Mouse (Mus musculus) heart, adult 11 months (tissue): ENCODE data around the gene Fnbp1.
A peak's percentile ranks its signal among the peaks of the same experiment; 100 is the strongest.

Experiments
- DNase-seq: peaks from one replicate; pipeline ENCODE4 v3.0.0; 2022

Fnbp1 gene

DNA sequence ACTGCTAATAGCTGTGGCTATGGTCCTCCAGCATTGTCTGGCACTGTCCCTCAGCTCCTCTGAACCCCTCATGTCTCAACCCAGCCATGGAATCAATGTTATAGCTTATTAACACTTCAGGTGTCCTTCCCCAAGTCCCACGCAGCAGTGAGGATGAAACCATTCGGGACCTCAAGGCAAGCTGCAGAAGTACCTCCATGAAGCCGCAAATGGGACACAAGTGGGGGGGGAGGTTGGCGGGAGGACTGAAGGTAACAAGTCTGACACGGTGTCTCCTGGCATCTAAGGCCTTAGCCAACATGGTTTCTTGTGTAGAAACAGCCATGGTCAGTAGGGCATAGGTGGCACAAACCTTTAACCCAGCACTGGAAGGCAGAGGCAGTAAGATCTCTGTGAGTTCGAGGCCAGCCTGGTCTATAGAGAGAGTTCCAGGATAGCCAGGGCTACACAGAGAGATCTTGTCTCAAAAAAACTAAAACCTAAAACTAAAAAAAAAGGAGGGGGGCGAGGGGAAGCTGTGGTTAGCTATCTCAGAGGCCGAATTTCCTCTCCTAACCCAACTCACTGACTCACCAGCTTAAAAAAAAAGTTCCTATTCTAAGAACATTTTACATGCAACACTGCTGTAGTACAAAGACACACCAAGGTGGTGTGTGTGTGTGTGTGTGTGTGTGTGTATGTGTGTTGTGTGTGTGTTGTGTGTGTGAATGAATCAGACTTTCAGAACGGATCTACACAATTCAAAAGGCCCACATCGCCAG is 79.8 kb downstream of the Fnbp1 start:
- no peak for DNase-seq

DNA sequence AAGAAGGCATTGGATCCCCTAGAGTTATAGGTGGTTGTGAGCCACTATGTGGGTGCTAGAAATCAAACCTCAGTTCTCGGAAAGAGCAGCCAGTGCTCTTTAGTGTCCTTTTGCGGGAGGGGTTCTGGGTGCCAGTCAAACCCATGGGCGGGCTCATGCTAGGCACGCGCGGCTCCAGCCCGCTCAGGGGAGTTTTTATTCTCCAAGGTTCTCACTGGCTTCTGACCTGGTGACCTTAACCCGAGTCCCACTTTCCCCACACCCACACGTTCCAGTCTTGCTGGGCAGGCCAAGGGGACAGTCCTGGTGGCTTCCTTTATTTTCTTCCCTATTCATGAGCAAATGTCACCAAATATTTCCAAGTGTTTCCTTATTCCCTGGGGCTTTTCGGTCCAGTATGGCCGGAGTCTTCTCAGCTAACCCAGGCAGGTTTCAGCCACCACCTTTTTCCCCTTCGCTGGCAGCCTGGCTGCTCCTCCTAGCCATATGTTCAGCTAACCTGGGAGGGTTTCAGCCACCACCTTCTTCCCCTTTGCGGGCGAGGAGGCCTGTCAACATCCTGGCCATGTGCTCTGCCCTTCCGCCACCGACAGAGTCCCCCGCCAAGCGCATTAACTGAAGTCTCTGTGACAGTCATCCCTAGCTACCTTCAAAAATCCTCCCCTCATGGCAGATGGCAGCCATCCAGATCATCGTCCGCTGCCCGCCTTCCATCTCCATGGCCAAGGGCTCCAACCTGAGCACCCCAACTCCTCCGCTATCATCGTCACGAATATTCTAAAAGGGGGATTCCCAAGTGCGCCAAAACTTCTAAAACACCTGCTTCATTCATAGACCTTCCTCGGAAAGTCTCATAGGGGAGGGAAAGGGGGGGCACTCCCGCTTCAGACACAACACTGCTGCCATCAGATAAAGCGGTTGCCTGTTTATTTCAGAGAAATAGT is 80.7 kb downstream of the Fnbp1 start:
- DNase-seq, result peak; percentile 95

DNA sequence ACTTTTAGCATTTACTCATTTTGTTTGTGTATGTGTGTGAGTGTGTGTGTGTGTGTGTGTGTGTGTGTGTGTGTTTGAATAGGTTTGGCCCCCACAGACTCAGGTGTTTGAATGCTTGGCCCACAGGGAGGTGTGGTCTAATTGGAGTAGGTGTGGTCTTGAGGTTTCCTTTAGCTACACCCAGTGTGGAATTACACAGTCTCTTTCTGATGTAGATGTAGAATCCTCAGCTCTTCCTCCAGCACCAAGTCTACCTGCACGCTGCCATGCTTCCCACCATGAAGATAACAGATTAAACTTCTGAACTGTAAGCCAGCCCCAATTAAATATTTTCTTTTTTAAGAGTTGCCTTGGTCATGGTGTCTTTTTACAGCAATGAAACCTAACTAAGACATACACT is 81.5 kb downstream of the Fnbp1 start:
- DNase-seq, result no peak

DNA sequence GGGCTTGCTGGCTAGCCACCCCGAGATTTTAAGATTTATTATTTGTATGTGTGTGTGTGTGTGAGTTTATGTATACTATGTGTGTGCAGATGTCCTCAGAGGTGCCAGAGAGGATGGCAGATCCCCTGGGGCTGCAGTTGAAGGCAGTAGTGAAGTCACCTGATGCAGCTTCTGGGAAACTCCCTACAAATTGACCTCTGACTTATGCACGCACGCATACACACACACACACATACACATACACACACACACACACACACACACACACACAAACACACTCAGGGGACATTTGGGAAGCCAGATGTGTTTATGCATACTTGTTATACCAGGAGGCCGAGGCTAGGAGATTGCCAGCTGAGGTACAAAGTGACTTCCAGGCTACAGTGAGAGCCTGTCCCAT is 83.4 kb downstream of the Fnbp1 start:
- DNase-seq, result no peak

DNA sequence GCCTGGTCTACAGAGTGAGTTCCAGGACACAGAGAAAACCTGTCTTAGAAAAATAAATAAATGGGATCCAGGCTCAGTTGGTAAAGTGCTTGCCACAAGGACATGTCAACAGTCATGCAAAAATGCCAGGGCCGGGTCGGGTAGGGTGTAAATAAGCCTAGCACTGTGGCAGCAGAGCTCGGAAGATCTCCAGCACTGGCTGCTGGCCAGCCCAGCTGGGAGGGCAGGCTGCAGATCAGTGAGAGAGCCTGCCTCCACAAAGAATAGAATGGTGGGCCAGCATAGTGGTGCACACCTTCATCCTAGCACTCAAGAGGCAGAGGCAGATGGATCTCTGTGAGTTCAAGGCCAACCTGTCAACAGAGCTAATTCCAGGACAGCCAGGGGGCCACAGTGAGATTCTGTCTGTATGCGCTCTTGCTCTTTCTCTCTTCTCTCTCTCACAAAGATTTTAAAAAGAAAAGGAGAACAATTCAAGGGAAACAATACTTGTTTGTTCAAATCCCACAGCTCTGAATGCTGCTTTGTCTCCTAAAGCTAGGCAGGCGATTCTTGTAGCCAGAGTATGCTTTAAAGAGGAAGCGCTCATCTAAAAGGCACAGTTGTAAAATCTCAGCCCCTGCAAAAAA is 84.1 kb downstream of the Fnbp1 start:
- peak; percentile 90 for DNase-seq

DNA sequence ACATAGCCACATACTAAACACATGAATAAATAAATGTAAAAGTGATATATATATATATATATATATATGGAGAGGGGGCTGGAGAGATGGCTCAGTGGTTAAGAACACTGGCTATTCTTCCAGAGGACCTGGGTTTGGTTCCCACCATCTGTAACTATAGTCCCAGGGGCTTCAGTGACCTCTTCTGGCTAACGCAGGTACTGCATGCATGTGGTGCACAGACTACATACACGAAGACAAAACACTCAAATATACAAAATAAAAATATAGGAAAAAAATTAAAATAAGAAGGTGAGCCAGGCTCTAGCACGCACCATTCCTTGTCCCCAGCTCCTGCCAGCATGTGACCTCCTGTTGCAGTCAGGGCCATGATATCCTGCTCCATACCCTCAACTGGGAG is 85.7 kb downstream of the Fnbp1 start:
- peak; percentile 48 for DNase-seq

DNA sequence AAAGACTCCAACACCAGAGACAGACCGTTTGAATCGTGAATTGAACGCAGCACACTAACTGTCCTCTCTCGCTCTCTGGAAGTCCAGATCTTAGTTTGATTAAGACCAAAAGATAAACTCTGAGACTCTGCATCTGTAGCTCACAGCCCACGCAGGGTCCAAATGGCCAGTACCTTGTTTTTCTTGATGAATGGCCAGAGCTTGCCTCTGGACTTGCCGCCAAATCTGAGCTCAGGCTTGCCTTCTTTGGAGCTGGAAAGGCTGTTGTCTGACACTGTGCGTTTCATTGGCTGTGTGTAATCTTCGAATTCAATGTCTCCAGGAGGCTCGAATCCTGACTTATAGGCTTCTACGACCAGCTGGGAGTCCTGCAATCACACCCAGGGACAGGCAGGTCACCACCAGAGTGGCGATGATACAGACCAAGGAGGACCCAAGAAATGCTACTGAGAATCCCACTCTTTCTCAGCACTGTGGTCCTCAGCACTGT is 87.9 kb downstream of the Fnbp1 start:
- peak; percentile 92 for DNase-seq

DNA sequence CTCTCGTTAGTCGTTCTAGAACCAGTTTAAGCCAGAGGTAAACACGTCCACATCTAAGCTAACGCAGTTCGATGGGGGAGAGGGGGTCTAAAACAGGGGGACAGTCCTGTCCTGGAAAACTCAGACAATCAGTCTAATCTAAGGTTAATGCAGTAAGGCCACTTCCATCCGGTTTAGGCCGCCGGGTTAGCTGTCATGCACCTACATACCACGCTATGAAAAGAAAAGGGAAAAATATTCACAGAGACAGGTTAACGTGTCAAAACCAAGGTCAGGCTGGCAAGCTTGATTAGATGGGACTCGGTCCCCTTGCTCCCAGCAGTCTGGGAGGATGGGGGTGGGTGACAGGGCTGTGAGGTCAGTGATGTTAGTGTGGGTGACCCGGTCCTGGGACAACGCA is 88.4 kb downstream of the Fnbp1 start:
- DNase-seq, result peak; percentile 89

DNA sequence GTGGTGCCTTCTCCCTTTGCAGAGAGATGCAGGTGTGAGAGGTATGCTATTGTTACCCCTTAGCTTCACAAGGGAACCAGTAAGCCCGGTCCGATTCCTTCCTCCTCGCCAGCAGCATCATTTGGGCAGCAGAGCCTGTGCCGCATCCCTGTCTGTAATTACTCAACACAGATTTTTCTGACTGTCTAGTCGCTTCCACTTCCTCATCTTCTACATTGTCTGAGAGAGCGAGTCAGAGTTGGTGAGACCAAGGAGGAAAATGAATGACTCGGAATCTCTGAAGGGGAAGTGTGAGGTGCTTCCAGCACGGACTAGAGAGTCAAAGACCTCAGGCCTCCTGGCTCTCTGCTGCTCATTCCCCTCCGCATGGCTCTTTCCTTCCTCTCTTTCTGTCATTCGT is 89.4 kb downstream of the Fnbp1 start:
- DNase-seq, result peak; percentile 95

DNA sequence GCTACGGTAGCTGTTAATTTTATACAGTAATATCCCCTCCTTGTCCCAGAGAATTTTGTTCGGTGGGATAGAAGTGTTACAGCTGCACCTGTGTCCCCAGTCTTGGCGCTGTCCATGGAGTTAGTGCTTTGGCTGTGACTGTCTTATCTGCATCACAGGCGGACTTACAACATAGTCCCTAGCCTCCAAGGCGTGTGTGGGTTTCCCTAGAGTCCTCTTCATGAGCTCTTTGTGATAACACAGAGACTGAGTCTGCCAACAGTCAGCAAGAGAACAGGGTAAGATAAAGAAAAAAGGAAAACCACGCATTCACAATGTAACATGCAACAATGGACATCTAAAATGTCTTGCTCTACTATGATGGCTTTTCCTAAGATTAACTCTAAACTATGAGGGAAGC is 93.8 kb downstream of the Fnbp1 start:
- DNase-seq, result no peak

DNA sequence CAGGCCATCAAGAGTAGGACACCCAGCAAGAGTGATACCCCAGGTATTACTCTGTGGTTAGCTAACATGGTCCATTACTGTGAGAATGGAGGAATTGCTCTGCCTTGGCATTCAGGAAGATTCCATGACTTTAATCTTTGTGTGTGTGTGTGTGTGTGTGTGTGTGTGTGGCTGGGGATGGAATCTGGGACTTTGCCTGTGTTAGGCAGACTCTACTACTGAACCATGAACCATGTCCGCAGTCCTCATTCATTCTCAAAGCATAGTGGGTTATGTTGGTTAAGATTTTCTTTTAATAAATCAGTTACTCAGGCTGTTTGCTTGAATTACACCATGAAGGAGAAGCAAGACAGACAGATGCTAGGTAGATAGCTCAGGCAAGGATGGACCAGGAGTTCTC is 98.0 kb downstream of the Fnbp1 start:
- no peak for DNase-seq

DNA sequence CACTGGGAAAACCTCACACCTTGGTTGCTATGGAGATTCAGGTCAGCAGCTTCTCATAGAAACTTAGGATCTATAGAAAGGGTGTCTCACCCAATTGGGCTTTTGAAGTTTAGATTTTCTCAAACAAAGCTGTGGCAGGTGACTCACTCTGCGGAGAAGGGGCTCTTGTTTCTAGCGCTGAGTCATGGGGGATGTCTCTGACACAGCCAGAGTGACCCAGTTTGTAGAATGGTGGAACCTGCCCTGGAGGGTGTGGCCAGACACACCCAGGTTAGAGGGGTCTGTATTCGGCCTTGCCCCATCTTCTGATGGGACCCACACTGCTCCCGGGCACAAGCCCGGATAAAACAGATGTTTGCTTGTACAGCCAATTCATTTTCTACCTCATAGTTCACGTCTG is 98.9 kb downstream of the Fnbp1 start:
- no peak for DNase-seq

DNA sequence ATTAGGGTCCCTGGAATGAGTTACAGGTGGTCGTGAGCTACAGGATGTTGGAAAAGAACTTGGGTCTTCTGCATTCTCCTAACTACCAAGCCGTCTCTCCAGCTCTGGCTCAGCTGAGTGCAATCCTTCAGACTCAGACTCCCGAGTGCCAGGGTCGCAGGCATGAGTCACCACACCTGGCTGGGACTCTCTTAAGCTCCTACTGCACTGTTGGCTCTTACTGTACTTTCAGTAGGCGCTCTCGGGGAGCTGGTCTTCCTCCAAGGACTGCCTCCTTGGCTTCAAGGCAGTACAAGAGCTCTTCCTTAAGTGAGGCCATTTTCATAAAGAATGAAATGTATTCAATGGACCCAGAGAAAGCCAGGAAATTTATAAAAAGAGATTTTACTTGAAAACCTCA is 100.4 kb downstream of the Fnbp1 start:
- DNase-seq, result no peak

DNA sequence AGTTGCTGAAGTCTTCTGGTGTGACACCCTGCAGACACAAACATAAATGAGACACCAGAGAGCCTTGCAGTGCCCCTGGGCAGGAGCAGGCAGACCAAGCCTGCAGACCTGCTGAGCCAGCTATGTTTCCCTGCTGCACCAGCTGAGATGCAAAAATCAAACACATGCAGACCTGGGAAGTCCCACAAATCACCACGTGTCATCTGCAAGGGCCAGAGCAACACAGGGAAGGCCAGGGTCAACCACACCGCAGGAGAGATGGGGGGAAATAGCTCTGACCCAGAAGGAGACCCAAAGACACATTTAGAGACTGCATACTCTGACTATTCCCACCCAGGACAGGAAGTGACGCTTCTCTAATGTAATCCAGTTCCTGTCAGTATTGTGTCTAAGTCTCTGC is 101.3 kb downstream of the Fnbp1 start:
- DNase-seq, result no peak

DNA sequence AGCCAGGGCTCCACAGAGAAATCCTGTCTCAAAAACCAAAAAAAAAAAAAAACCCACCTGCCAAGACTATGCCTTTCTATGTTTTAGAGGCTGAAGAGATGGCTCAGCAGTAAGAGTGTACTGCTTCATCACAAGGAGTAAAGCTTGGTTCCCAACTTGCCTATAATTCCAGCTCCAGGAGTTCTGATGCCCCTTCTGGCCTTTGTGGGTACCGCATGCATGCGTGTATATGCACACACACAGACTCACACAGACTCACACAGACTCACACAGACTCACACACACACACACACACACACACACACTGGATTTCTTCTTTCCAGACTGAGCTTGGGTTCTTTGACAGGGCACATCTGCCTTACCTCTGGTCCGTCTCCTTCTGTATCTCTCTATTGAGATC is 101.8 kb downstream of the Fnbp1 start:
- DNase-seq, result peak; percentile 55

DNA sequence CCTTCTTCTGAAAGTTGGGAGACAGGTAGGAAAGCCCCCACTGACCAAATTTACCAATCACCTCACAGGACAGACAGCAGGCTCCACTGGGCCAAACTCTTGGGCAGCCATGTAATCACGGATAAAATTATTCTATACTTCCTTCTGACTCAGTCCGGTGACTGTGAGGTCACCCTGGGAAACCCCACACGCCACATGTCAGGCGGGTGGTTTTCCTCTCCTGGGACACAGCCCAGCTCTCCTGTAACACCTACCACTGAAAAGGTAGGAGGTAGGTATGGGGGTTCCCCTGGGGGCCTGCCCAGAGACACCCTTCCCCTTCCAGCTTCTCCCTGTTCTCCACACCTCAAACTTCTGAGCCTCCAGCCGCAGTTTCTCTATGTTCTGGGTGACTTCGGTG is 105.0 kb downstream of the Fnbp1 start:
- no peak for DNase-seq

DNA sequence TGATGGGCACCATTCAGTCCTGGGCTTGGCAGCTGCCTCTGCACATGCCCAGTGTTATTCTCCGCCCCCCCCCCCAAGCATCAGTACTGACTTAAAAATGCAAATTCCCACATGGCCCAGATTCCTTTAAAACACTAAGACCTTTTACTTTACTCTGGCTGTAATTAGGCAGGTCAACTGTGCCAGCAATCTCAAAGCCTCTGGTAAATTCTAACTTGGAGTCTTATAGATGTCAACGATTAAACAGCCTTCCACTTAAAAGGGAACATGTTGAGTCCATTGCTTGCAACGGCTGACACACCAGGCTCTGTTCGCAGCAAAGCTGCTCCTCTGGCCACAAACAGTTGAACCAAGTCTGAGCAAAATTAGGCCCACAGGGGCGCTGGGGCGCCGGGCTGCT is 109.8 kb downstream of the Fnbp1 start:
- no peak for DNase-seq

DNA sequence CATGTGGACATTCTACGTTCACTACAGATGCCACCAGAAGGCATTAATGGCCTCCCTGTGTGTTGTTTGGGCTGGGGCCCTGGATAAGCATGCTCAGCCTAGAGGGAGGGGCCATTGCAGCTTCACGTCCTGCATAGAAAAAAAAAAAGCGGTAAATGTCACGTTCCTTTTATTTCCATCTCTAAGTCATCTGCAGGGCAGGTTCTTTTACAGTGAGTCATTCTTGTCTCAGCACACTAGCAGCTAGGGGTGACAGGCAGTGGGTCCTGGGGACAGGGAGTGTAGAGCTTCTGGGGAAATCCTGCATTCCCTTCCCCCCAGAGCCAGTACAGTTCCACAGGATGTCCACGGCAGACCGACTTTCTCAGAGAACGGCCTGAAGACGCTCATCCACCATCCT is 115.2 kb downstream of the Fnbp1 start:
- DNase-seq, result no peak

DNA sequence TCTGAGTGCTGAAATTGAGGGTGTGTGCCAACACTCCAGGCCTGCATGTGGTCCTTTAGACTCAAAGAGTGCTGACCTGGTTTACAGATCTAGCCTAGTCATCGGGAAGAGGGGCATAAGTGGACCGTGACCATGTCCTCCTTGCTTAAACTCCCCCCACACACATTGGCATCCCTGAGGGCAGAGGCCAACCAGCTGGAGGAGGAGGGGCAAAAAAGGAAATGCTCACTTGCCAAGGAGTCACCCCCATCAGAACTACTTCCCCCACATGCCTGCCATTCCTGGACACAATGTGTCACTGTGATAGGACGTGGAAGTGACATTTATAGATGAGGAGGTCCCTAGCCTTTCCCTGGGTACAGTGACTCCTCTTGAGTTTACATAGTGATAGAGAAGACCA is 116.3 kb downstream of the Fnbp1 start:
- peak; percentile 95 for DNase-seq

DNA sequence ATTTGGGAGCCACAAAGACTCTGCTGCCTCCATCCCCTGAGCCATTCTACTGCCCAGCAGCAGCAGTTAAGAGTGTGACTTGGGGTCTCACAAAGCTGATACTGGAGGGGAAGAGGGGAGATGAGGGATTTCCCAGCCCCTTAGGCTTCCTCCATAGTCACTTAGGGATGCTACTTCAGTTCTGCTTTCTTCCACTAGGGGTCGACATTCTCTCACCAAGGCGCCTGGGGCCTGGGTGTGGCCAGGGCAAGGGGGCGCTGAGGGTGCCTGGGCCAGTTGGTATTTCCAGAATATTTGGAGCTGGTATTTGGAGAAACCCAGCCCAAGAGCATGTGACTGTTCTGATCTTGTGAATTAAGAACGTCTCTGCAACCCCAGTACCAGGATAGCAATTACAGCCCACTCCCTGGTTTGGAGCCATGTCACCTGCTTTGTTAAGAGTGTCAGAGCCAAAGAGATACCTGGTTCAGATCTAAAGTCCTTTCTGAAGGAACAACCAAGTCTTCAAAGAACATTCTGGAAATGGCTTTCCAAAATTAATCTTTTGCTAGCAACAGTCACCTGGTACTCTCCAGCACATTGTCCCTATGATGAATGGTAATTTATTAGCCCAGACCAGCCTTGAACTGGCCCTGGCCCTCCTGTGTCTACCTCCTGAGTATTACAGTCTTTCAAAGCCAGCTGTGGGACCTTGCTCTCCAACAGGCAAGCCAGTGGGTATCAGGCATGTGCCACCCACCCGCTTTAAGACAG is 117.0 kb downstream of the Fnbp1 start:
- peak; percentile 93 for DNase-seq

DNA sequence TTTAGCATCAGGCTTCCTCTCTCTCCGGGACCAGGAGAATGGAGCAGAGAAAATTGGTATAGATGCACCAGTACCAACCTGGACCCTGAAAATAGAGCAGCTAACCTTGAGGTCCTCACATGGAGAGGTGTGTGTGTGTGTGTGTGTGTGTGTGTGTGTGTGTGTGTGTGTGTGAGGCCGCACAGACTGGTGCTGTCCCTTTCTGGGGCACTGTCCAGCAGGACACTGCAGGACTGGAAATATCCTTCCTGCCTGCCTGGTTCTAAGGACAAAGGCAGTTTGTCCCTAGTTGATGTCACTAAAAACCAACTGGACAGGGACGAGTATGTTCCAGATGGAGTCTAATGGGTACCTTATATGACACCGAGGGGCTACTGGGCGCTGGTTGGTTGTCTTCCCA is 117.9 kb downstream of the Fnbp1 start:
- no peak for DNase-seq

DNA sequence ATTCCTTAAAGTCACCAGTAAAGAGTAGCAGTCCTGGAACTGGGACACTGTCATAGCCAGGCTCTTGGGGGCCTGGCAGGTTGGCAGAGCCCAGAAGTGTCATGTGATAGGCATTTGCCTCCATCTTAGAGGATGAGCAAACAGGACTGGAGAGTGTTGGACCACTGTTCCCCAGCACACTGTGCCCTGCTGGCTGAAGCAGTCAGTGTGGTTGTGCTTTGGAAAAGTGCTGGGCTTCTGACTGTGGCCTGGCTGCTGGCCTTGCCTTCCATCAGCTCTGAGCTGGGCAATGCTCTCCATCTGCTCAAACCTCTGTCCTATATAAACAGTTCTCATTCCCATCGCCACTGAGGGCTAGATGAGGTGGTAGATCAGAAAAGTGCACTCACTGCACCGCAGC is 121.6 kb downstream of the Fnbp1 start:
- DNase-seq, result no peak

DNA sequence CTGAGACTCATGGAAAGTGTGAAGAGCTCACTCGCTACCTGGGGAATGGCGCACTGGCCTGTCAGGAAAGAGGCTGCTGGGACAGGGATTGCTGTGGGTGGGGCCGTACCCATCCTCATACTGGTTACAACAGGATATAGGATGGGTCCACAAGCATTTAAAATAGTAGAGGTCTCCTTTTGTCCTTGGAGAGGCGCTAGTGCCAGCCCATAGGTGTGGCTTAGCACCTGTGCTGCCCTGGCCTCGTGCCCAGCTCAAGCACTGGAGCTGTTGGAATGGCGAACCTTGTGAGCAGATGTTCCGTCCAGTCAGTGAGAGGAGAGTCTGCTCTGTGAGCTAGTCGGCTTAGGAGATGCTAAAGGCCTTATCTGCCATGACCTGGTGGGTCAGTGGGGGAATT is 122.8 kb downstream of the Fnbp1 start:
- no peak for DNase-seq
